Mouse (Mus musculus) MEL (cell line): Measurements from ENCODE around the gene Stat5a.

Experiments used
- CTCF ChIP-seq, 3 experiments: IDR thresholded peaks in 2 of 3; conservative IDR thresholded peaks in 1 of 3; 2 replicates each; pipeline ENCODE4 v1.5.1; 2011 to 2012; ENCODE audit warnings: low read length in 3 of 3, low read depth in 2 of 3, mild to moderate bottlenecking in 2 of 3, improper control_type of control experiment in 1 of 3, inconsistent platforms in 1 of 3, mixed read lengths in 1 of 3, moderate library complexity in 1 of 3; ENCODE audit not compliant: control insufficient read depth in 1 of 3, insufficient read depth in 1 of 3, poor library complexity in 1 of 3, severe bottlenecking in 1 of 3
- KAT2A ChIP-seq: conservative IDR thresholded peaks from 2 replicates; pipeline ENCODE4 v1.6.1; 2012; ENCODE audit warnings: low read depth, low read length, improper control_type of control experiment, inconsistent platforms
- MAFK ChIP-seq: IDR thresholded peaks from 2 replicates; pipeline ENCODE4 v1.6.1; 2011; ENCODE audit warnings: low read depth, mild to moderate bottlenecking, low read length, improper control_type of control experiment, borderline replicate concordance
- POLR2A ChIP-seq, 2 experiments: IDR thresholded peaks; 2 replicates each; pipeline ENCODE4 v1.6.1; 2011 to 2012; ENCODE audit warnings: low read length in 2 of 2, mild to moderate bottlenecking in 2 of 2, control low read depth in 1 of 2, improper control_type of control experiment in 1 of 2, low read depth in 1 of 2, moderate library complexity in 1 of 2; ENCODE audit not compliant: control insufficient read depth in 1 of 2, insufficient read depth in 1 of 2, poor library complexity in 1 of 2
- TCF12 ChIP-seq: IDR thresholded peaks from 2 replicates; pipeline ENCODE4 v1.6.1; 2014; ENCODE audit warnings: low read depth, mild to moderate bottlenecking, inconsistent platforms, low read length, improper control_type of control experiment, moderate library complexity
- USF1 ChIP-seq: IDR thresholded peaks from 2 replicates; pipeline ENCODE4 v1.6.1; 2014; ENCODE audit warnings: low read depth, mild to moderate bottlenecking, inconsistent platforms, low read length, improper control_type of control experiment, moderate library complexity
- ZC3H11A ChIP-seq: IDR thresholded peaks from 2 replicates; pipeline ENCODE4 v1.6.1; 2012; ENCODE audit warnings: low read depth, mild to moderate bottlenecking, inconsistent platforms, low read length, improper control_type of control experiment

GRCm38 (mm10) chr11:100854268-100854667, 4.9 kb upstream of the Stat5a start:
- TF ChIP-seq ZC3H11A (no peak), MAFK (no peak), POLR2A (IDR thresholded peaks at IDR 0.05; ENCODE audit: control insufficient read depth in 1 of 2, insufficient read depth in 1 of 2, low read depth in 1 of 2, low read length in 2 of 2, poor library complexity in 1 of 2) (no peak), CTCF (IDR thresholded peaks at IDR 0.05 in 2 of 3, conservative IDR thresholded peaks at IDR 0.05 in 1 of 3; ENCODE audit: control insufficient read depth in 1 of 3, insufficient read depth in 1 of 3, low read depth in 2 of 3, low read length in 3 of 3, poor library complexity in 1 of 3, severe bottlenecking in 1 of 3) (no peak), TCF12 (no peak), USF1 (no peak), KAT2A (no peak)
